Mouse (Mus musculus) ZHBTc4 (cell line): ENCODE results near the gene Ppp1r11.

Experiments used
- DNase-seq: peaks from one replicate; pipeline ENCODE4 v3.0.0-alpha.2; 2011; ENCODE audit warnings: low read depth, low spot score

Gene Ppp1r11

DNA sequence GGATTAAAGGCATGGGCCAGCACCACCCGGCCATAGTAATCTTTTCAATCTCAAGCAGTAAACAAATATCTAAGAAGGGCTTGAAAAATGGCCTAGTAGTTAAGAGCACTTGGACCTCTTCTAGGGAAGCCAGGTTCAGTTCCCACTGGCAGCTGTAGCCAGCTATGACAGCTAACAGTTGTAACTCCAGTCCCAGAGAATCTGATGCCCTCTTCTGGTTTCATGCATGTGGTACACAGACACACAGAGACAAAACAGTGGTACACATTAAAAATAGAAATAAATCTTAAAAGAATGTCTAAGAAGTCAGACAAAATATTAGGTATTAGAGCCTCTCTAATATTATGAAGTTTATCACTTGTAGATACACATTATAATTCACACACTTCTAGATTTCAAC lies 9.6 kb upstream of the Ppp1r11 start:
- no peak for DNase-seq

DNA sequence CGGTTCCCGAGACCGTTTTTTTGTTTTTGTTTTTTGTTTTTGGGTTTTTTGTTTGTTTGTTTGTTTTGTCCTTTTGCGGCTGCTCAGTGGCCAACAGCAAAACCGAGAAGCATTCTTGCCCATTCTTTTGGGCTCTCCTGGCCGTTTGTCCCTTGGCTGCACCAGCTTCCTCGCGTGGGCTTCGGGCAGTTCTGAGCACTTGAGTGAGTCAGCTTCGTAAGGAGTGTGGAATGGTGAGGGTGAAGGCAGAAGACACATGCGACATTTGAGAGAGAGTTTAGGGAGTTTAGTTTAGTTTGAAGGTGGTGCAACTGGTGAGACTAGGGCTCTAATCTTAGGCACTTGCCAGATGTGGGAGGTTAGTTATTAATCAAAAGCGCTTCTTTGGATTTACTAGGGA lies 7.3 kb upstream of the Ppp1r11 start:
- no peak for DNase-seq

DNA sequence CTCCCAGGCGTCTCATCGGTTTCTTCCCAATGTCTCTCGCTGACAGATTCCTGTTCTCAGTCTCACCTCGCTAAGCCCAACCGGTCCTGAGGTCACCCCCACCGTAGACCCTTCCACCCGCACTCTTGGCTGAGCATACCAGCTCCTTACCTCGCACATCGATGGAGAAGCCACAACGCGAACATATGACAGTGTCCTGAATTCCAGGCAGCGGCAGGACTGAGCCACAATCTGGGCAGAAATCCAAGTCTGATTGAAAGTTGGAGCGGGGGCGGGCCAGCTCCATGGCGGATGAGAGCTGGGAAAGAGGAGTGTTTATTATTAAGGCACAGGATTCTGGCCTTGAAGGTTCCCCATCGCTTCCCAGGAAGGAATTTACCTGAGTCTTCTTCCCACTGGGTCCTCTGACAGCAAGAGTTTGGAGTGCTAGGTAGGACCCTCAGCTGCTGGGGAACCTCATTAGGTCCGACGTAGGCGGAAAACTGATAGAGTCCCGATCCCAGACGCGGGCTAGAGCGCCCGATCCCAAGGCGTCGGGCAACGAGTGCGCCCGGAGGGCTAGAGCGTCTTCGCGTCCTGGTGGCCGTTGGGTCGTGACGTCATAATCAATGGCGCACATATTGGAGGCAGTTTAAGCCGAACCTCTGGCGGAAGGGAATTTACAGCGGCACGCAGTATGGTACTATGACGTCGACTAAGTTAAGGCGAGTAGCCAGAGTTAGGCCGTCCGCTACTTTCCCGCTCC lies 6.6 kb upstream of the Ppp1r11 start, which contains the start of the genes Znrd1 and Znrd1as:
Gene Znrd1, minus strand, starts transcription at position 561 of the 745 bp plus-strand sequence.
Gene Znrd1as, plus strand, starts transcription at position 594 of the 745 bp plus-strand sequence.
- peak; percentile 99 for DNase-seq

DNA sequence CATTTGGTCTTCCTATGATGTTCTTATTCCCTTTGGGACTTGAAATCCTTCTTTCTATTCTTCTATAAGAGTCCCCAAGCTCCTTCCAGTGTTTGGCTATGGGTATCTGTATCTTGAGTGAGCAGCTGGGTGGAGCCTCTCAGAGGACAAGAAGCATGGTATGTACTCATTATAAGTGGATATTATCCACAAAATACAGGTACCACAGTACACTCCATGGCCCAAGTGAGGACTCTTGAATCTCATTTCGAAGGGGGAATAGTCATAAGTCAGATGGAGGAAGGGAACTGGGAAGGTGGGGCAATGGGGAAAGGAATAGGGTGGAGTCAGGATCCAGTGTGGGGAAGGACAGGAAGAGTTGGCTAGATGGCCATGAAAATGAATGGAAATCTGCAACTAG lies 1.5 kb upstream of the Ppp1r11 start:
- no peak for DNase-seq

DNA sequence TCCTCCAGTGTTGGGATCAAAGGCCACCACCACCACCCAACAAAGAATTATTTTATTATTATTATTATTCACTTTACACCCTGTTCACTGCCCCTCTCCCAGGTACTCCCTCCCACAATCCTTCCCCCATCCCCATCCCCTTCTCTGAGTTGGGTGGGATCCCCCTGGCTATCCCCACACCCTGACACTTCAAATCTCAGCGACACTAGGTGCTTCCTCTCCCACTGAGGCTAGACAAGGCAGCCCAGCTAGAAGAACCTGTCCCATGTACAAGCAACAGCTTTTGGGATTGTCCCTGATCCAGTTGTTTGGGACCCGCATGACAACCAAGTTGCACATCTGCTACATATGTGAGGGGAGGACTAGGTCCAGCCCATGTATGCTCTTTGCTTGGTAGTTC lies 1.1 kb upstream of the Ppp1r11 start:
- DNase-seq: no peak

DNA sequence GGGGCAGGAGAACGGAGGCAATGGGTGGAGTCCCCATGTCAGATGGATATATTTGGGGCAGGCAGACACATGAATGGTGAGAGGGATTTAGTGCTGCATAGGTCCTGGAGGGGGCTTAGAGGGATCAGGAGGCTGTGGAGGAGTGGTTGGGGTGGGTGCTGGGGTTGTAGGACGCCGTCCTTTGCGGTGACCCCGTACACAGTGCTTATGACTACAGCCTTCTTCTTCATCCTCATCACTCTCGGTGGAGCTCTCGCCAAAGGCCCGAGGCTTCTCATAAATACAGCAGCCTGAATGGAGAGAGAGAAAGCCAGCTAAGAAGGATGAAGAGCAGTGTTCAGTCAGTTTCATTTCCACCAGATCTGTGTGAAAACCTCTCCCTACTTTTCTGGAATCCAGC lies 2.3 kb downstream of the Ppp1r11 start:
- no peak for DNase-seq

DNA sequence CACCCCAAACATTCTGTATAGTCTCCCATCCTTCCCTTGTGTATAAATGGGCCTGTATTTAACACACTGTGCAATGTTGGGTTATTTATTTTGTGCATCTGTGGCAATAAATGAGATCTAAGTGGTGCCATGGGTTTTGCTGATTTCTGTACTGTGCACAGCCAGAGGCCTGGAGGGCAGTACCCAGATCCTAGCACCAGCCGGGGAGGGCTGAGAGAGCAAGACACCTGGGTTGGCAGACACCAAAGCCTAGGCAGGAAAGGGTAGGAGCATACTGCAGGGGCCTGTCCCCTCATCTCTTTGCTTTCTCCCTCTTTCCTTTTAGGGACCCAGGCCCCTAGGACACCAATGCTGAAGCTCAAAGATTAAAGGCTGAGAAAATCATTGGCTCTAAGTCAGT lies 3.3 kb downstream of the Ppp1r11 start:
- no peak for DNase-seq

DNA sequence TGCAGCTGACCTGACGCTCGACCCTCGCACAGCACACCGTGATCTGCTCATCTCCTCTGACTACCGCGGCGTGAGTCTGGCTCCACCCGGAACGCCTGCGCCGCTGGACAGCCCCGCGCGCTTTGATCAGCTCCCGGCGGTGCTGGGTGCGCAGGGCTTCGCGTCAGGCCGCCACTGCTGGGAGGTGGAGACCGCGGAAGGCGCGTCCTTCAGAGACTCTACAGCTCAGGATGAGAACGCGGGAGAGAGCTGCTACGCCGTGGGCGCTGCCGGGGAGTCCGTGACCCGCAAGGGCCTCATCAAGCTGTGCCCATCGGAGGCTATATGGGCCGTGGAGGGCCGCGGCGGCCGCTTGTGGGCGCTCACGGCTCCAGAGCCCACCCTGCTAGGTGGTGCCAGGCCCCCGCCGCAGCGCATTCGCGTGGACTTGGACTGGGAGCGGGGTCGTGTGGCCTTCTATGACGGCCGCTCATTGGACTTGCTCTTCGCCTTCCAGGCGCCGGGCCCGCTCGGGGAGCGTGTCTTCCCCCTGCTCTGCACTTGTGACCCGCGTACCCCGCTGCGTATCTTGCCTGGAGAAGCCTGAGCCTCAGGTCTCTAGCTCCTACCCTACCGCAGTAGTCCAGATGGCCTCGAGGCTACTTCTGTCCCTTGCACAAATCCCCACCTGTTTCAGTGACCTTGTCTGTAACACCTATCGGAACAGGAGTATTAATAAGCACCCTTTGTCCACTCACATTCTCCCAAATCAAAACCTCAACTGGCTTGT lies 4.3 kb downstream of the Ppp1r11 start:
- peak; percentile 71 for DNase-seq

DNA sequence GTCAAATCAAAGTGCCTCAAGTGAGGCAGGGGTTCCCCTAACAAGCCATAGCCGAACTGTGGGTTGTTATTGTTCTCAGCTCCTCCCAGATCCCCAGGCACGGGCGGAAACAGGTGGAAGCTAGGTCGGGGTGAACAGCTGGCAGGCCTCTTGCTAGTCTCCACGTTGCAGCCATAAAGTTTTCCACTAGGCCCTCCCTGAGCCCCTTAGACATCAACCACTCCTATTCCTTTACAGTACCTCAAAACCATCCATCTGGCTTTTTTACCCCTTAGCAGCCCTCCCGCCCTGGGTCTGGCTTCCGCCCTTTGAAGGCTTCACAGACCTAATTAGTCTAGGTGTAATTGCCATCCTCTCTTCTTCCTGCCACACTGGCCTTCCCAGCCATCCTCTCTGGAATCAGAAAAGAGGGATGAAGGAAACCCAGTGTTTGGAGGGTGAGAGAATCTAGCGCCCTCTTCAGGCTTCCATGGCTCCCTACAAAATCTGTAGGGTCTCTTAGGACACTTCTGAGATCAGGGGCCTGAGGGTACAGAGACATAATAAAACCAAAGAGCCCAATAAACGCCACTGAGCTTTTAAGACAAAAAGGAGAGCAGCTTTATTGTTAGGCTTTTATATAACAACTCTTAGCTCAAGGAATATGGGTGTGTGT lies 7.3 kb downstream of the Ppp1r11 start:
- DNase-seq: peak; percentile 63

DNA sequence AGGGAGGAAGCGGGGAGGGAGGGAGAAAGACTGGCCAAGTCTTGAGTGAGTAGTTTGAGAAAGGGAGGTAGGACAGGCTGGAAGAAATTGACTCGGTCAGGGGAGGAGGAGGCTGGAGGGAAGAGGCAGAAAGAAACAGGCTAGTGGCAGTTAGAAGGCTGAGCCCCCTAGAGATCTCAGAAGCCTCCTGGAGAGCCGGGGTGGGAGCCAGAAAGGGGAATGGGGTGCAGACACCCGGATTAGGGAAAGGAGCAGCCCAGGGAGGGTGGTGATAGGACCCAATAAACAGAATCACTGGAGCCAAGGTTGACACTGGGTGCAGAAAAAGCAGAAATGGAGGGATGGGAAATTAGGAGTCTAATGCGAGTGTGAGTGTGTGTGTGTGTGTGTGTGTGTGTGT lies 7.8 kb downstream of the Ppp1r11 start:
- no peak for DNase-seq

DNA sequence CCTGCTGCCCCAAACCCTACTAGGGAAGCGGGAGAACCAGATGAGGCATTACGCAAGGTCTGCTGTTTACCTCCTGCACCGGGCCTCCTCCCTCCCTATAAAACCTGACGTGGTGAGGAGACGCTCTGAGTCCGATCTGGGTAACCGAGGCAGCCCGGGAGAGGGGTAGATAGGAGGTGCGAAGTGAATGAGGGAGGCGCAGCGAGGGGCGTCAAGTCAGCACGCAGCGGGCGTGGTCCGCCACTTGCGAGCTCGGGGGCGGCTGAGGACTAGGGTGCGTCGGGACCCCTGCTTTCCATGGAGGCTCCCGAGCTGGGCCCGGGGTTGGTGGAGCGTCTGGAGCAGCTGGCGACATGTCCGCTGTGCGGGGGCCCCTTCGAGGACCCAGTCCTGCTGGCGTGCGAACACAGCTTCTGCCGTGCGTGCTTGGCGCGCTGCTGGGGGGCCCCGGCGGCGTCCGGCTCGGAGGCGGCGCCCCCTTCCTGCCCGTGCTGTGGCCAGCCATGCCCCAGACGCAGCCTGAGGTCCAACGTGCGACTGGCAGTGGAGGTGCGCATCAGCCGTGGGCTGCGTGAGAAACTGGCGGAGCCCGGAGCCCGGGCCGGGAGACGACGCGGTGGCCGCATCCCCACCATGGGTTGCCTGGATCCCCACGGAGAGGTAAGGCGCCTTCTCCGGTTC lies 8.6 kb downstream of the Ppp1r11 start, which contains the start of gene Rnf39:
Gene Rnf39, plus strand, starts transcription at position 128 of the 681 bp plus-strand sequence.
- DNase-seq: peak; percentile 51

DNA sequence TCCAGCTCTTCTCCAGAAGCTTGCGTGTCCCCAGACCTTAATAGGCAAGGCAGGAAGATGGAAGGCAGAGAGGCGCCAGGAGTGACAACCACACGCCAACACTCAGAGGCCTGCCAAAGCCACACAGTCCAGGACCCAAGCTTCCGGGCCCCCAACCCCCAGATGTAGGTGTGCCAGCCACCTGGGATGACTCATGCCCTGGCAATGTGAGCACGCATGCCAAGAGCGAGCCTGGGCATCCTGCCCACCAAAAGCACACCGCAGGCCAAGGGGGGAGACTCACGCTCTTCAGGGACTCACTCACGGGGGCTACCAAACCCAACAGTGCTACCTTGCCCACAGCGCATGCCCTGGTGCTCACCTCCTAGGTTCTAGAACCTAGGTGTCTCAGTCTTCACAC lies 9.2 kb downstream of the Ppp1r11 start:
- peak; percentile 23 for DNase-seq

DNA sequence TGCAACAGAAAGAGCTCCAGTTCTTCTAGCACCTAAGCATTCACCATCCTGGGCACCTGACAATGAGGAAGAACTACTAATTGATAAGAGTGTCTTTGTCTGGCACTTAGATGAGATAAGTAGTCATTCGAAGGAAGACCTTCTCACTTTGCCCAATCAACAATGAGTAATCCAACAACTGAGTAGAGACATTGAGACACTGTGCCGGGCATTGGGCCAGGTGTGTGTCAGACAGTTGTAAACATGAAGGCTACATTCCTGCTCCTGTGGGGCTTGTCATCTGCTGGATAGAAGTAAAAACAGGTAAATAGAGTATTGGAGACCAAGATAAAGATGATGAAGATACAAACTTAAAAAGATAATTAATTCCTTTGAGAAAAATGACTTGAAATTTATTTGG lies 13.5 kb downstream of the Ppp1r11 start:
- DNase-seq: no peak

DNA sequence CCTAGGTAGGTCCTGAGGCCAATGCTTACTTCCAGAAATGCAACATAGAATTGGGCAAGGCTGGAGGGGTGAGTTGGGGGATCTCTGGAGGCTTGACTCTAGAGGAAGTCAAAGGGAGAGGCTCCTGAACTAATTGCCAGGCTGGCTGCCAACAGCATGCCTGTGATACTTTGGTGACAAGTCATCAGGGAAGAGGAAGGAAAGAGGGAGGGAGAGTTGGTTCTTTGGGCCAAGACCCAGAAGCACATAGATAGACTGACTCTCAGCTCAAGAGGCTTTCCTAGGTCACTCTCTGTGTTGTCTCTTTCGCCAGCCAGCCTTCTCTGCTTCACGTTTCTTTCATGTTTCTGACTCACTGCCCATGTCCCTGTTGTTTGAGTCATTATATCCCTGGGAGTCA lies 19.7 kb downstream of the Ppp1r11 start:
- DNase-seq: no peak

DNA sequence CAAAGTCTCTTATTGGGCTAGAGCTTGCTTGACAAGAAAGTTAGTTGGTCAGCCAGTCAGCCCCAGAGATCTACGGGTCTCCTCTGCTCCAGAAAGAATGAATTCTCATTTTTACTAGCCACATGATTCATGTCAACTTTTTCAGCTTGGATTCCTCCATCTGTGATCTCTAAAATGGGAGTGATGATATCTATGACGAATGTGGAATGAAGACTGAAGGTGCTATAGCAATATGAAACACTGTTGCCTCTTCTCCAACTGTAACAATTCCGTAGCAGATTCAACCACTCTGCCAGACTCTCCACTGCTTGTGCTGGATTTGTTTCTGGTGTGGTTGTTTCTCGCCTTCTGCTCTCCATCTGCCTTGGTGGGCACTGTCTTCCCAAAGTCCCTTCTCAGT lies 20.4 kb downstream of the Ppp1r11 start:
- DNase-seq: no peak

DNA sequence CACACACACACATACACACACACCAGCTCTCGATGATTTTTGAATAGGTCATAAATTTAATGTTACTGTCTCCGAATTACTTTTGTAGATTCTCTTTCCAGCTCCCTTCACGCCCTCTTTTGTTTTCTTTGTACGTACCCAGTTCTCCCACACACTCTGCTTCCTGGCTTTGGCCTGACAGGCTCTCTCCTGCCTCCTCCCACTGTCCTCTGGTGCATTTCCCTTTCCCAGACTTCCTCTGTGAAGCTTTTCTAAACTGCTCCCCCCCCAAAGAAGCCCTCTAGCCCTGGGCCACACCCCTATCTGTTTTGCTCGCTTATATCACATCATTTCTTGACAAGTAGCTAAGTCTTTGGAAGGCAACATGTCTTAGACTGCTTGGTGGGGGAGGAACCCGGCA lies 21.3 kb downstream of the Ppp1r11 start:
- peak; percentile 64 for DNase-seq

DNA sequence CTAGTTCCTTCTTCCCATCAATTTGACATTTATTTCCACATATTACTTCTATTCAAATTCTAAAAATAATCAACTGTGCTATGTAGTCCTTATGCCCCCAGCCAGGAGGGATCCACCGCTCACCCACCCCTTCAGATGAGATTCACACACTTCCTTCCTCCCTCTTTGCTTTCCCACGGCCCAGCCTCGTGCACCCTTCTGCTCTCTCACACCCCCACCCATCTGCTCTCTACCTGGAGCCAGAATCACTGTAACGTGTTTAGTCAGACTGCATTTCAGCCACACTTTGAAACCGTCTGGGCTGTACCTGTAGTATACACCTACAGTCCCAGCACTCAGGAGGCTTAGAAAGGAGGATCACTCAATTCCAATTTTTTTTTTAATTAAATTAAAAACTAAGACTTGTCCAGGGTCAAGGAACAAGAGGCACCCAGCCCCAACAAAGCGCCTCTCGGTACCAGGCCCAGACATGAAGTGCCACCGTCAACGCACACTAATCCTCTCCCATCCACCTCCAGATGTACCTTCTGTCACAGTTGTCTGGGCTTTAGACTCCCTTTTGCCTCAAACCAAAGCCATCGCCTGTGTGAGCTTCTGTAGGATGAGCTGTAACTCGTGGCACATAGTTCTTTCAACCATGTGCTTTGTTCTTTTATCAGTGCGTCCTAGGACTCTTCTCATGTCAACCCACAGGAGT lies 22.2 kb downstream of the Ppp1r11 start:
- DNase-seq: no peak

DNA sequence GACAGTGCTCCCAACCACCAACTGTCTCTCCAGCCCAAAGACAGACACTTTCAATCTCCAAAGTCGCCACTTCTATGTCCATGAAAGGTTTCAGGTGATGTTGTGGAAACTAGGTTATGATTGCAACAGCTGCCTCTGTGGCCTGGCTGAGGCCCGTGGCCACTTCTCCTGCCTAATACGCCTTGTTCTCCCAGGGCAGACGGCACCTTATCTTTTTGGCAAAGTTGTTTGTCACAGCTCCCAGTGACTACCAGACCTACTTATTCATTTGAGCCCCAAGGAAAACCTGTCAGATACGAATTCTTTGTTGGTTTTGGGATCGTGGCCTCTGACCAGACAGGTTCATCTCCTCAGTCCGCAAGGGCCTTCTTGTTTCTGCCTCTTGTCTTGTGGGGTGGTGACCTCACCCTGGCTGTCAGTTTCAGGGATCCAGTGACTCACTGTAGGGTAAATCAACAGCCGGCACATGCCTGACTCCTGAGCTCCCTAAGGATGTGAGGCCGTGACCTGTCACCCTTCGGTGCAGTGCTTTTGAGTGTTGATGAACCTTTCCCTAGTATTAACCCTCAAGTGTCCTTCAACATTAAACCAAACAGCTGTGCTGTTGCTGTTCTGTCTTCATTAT lies 23.9 kb downstream of the Ppp1r11 start:
- peak; percentile 36 for DNase-seq

DNA sequence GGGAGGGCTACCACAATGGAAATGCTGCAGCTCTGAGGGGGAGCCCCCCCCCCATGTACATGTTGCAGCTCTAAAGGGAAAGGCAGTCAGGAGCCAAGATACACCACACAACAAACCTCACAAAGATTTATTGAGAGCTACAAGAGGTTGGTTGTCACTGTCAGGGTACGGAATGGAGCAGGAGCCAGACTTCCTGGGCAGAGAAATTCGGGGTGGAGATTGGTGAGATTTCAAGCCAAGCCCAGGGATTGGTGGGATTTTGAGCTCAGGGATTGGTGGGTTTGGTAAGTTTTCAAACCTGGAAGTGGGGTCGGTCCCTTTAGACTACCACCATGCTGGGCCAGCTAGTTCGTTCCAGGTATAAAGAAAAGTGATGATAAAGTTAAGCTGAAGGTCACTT lies 28.1 kb downstream of the Ppp1r11 start:
- peak; percentile 73 for DNase-seq

DNA sequence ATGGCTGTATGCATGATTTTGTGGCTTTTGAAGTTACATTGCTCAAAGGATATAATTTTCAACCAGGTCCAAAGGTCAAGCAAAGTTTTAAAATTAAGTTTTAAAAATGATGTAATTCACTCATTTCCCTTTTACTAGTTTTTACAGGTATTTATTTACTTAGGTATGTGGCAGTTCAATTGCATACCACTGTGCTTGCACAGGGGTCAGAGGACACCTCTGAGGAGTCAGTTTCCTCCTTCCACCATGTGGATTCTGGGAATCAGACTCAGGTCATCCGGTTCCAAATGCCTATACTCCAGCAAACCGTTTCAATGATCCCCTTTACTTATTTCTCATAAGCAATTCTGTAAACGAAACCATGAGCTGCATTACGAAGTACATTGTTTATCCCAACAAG lies 28.8 kb downstream of the Ppp1r11 start:
- no peak for DNase-seq

DNA sequence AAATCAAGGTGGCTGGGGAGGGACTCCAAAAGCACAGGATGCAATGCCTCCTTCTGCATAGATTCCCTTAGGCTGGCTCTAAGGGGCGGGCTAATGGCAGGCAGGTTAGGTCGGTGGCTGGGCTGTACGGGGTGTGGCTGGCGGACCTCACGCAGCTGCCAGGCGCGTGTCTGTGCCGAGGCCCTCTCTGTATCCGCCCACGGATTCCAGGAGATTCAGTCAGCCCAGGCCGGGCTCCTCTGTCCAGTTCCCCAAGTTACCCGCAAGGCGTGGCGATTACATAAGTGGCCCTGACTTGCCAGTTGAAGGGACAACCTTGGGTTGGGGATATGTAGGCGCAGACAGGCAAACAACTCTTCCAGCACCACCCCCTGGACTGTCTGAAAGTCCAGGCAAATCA lies 31.3 kb downstream of the Ppp1r11 start:
- peak; percentile 67 for DNase-seq
